Mouse (Mus musculus) liver, embryonic 14.5 days (tissue): ENCODE data around the gene Kyat1. TPM values are rescaled to one million over a fixed set of nuclear protein-coding genes. Genes with fewer than 3 reads are reported as not detected.

Experiments used
- ATAC-seq: fragments of 200-750 bp; cut with Nextera tagmentation; 2 replicates; pipeline ENCODE4 v1.8.0; 2017; ENCODE audit warnings: moderate number of reproducible peaks, mild to moderate bottlenecking, moderate library complexity; ENCODE audit not compliant: insufficient read depth
- DNase-seq, 3 experiments: peaks; one replicate each; pipeline ENCODE4 v3.0.0-alpha.2; 2012 to 2013; ENCODE audit warnings: low read depth in 3 of 3, low spot score in 3 of 3
- H3K27ac ChIP-seq: fragments of 300-500 bp; sonication (generic); 2 replicates; pipeline ENCODE4 v1.5.1; 2014; ENCODE audit warnings: moderate library complexity, mild to moderate bottlenecking, control low read depth, inconsistent platforms
- H3K27me3 ChIP-seq: fragments of 300-500 bp; sonication (generic); 2 replicates; pipeline ENCODE4 v1.6.1; 2014; ENCODE audit warnings: mild to moderate bottlenecking, low read length, moderate library complexity; ENCODE audit not compliant: control insufficient read depth, insufficient read depth
- H3K36me3 ChIP-seq: fragments of 300-500 bp; sonication (generic); replicated peaks from 2 replicates; pipeline ENCODE4 v1.6.1; 2014; ENCODE audit warnings: low read depth; ENCODE audit not compliant: control insufficient read depth, insufficient read depth
- H3K4me1 ChIP-seq, 2 experiments: fragments of 200-500 bp in 1 of 2; fragments of 300-500 bp in 1 of 2; sonication (generic) in 1 of 2; replicated peaks; 2 replicates each; pipeline ENCODE4 v1.6.1; 2012 to 2014; ENCODE audit warnings: antibody characterized with exemption in 1 of 2, inconsistent platforms in 1 of 2, low read length in 1 of 2; ENCODE audit not compliant: control insufficient read depth in 2 of 2, insufficient read depth in 2 of 2
- H3K4me2 ChIP-seq: fragments of 300-500 bp; sonication (generic); 2 replicates; pipeline ENCODE4 v1.6.1; 2014; ENCODE audit warnings: low read depth, mild to moderate bottlenecking, control low read depth, moderate library complexity
- H3K4me3 ChIP-seq, 2 experiments: fragments of 200-500 bp in 1 of 2; fragments of 300-500 bp in 1 of 2; sonication (generic) in 1 of 2; 2 replicates each; pipeline ENCODE4 v1.5.1; 2012 to 2014; ENCODE audit warnings: low read depth in 2 of 2, low read length in 2 of 2, mild to moderate bottlenecking in 2 of 2, control low read depth in 1 of 2, inconsistent platforms in 1 of 2, moderate library complexity in 1 of 2; ENCODE audit not compliant: insufficient read depth in 1 of 2
- H3K9ac ChIP-seq: fragments of 300-500 bp; sonication (generic); replicated peaks from 2 replicates; pipeline ENCODE4 v1.6.1; 2014; ENCODE audit warnings: mild to moderate bottlenecking, control low read depth, moderate library complexity
- H3K9me3 ChIP-seq: fragments of 300-500 bp; sonication (generic); 2 replicates; pipeline ENCODE4 v1.6.1; 2016; ENCODE audit warnings: low read length, mixed read lengths; ENCODE audit not compliant: control insufficient read depth
- CTCF ChIP-seq: IDR thresholded peaks from 2 replicates; pipeline ENCODE4 v1.5.1; 2016; ENCODE audit warnings: antibody characterized with exemption, low read depth, control low read depth
- EP300 ChIP-seq: IDR thresholded peaks from 2 replicates; pipeline ENCODE4 v1.6.1; 2016; ENCODE audit warnings: antibody characterized with exemption, low read depth
- WGBS: fragments of 180-500 bp; shearing (Covaris S2); extraction: QIAGEN DNeasy Blood & Tissue Kit; methylation state at CpG from one replicate; pipeline ENCODE4 v1.1.7; 2014; ENCODE audit not compliant: insufficient replicate concordance; 5-methylcytosine and 5-hydroxymethylcytosine counted together
- polyA plus RNA-seq, 2 experiments: library from polyadenylated mRNA; depleted of rRNA in 1 of 2; stranded (reverse) in 1 of 2; unstranded in 1 of 2; fragments of >200 nt; fragmentation: Nextera tagmentation in 1 of 2; extraction: Ambion mirVana in 1 of 2; gene quantifications; 2 replicates each; pipeline versions ENCODE4 v1.2.1 to v1.2.3; 2012 to 2014

Gene Kyat1
- polyA plus RNA-seq, 2 experiments, result 9.5 to 14.3 TPM

GRCm38 (mm10) chr2:30243391-30243790 lies 37.7 kb upstream of the Kyat1 start:
- H3K9ac ChIP-seq, result no peak overlapping the region
- H3K27ac ChIP-seq, result no peak overlapping the region
- no peak overlapping the region for H3K4me2 ChIP-seq
- H3K4me1 ChIP-seq, result peaks cover 12 to 24% of the 10 kb centered on the region in 2 experiments
- TF ChIP-seq EP300 (no peak), CTCF (no peak)
- peaks cover 16% of the 10 kb centered on the region for H3K36me3 ChIP-seq
- no peaks in the 10 kb centered on the region for H3K9me3 ChIP-seq
- H3K27me3 ChIP-seq, result no peaks in the 10 kb centered on the region
- no peak for DNase-seq
- no peak overlapping the region for H3K4me3 ChIP-seq
- ATAC-seq, result no peak
- 92% methylated on average over 4 of the region's 4 CpGs for WGBS

GRCm38 (mm10) chr2:30242509-30242908 lies 36.9 kb upstream of the Kyat1 start:
- H3K27ac ChIP-seq, result no peak overlapping the region
- TF ChIP-seq EP300 (no peak), CTCF (no peak)
- no peak overlapping the region for H3K4me2 ChIP-seq
- peaks cover 12 to 27% of the 10 kb centered on the region in 2 experiments for H3K4me1 ChIP-seq
- peaks cover 16% of the 10 kb centered on the region for H3K36me3 ChIP-seq
- ATAC-seq, result no peak
- no peaks in the 10 kb centered on the region for H3K9me3 ChIP-seq
- no peak overlapping the region for H3K4me3 ChIP-seq
- no peak for DNase-seq
- H3K9ac ChIP-seq, result no peak overlapping the region
- H3K27me3 ChIP-seq, result no peaks in the 10 kb centered on the region
- 62% methylated on average over 4 of the region's 4 CpGs for WGBS

- peak within 1 kb of the TSS; percentile 11 to 84 for H3K4me3 ChIP-seq
- peaks cover 12 to 31% of the 10 kb centered on the region in 2 experiments for H3K4me1 ChIP-seq
- TF ChIP-seq EP300 (no peak), CTCF (no peak)
- no peaks in the 10 kb centered on the region for H3K27me3 ChIP-seq
- no peak for DNase-seq
- no peak for ATAC-seq
- peak within 1 kb of the TSS; percentile 83 for H3K9ac ChIP-seq
- 73% methylated on average over 2 of the region's 2 CpGs for WGBS
- peak within 1 kb of the TSS; percentile 53 for H3K27ac ChIP-seq
- peaks cover 16% of the 10 kb centered on the region for H3K36me3 ChIP-seq
- H3K9me3 ChIP-seq, result no peaks in the 10 kb centered on the region
- peak within 1 kb of the TSS; percentile 94 for H3K4me2 ChIP-seq
Observed at GRCm38 (mm10) chr2:30240267-30240666, 34.6 kb upstream of the Kyat1 start, which contains the start of gene Gm28035. TSS of gene Gm28035 (plus strand) at chr2:30240567.

GRCm38 (mm10) chr2:30239777-30240176 lies 34.1 kb upstream of the Kyat1 start:
- Histone ChIP-seq H3K4me1 (peaks cover 12 to 31% of the 10 kb centered on the region in 2 experiments), H3K4me3 (peak overlapping the region; percentile 11 to 84)

GRCm38 (mm10) chr2:30238906-30239465 lies 33.3 kb upstream of the Kyat1 start:
- no peak for ATAC-seq
- H3K27ac ChIP-seq, result peak overlapping the region; percentile 53
- no peak for TF ChIP-seq EP300
- TF ChIP-seq CTCF, result no peak
- H3K4me3 ChIP-seq, result peak overlapping the region; percentile 84 to 94
- H3K4me1 ChIP-seq, result peaks cover 12 to 31% of the 10 kb centered on the region in 2 experiments
- H3K27me3 ChIP-seq, result no peaks in the 10 kb centered on the region
- 60% methylated on average over 3 of the region's 3 CpGs for WGBS
- H3K36me3 ChIP-seq, result peaks cover 16% of the 10 kb centered on the region
- peak overlapping the region; percentile 83 for H3K9ac ChIP-seq
- H3K9me3 ChIP-seq, result no peaks in the 10 kb centered on the region
- no peak for DNase-seq
- H3K4me2 ChIP-seq, result peak overlapping the region; percentile 94

More at GRCm38 (mm10) chr2:30239777-30240176, 34.1 kb upstream of the Kyat1 start:
- Histone ChIP-seq H3K9me3 (no peaks in the 10 kb centered on the region), H3K27ac (peak overlapping the region; percentile 53), H3K4me2 (peak overlapping the region; percentile 94), H3K27me3 (no peaks in the 10 kb centered on the region), H3K36me3 (peaks cover 16% of the 10 kb centered on the region), H3K9ac (peak overlapping the region; percentile 83)
- DNase-seq, result peak in 2 of 3 experiments; percentile 33 to 35
- WGBS, result 28% methylated on average over 4 of the region's 4 CpGs
- ATAC-seq, result peak; percentile 21
- TF ChIP-seq EP300 (no peak), CTCF (no peak)
